Mouse (Mus musculus) thymus, adult 2 months (tissue): ENCODE measurements around the gene Ccdc187.

Experiments used
- CTCF ChIP-seq: fragments of 200-500 bp; IDR thresholded peaks from 2 replicates; pipeline ENCODE4 v1.5.1; 2012; ENCODE audit warnings: mild to moderate bottlenecking, control low read depth, low read length, moderate library complexity, borderline replicate concordance; ENCODE audit not compliant: control insufficient read depth, poor library complexity, insufficient read depth; ENCODE audit errors: extremely low read depth
- POLR2A ChIP-seq: fragments of 200-500 bp; IDR thresholded peaks from 2 replicates; pipeline ENCODE4 v1.6.1; 2012; ENCODE audit warnings: mild to moderate bottlenecking, low read length, control low read depth, moderate library complexity; ENCODE audit not compliant: control insufficient read depth, poor library complexity, insufficient read depth; ENCODE audit errors: extremely low read depth

DNA sequence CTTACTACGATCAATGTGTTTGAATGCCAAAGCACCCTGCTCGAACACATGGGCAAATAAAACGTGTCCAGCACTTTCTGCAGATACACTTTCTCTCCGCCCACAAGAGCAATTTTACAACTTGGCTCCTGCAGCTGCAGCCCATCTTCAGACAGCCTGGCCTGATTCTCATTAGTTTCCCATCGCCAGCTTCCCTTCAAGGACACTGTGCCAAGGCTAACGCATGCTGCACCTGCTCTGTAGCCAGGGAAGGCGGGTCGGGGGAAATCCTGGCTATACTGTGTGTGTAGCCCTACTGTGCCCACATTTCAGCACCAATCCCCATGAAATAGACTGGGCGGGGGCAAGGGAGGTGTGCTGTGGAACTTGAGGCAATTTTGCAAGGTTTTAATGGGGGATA, 54.0 kb downstream of the Ccdc187 start:
- no peak for TF ChIP-seq POLR2A
- no peak for TF ChIP-seq CTCF
